ENCODE assay signal across 16 mouse cellular contexts in the genomic region with DNA sequence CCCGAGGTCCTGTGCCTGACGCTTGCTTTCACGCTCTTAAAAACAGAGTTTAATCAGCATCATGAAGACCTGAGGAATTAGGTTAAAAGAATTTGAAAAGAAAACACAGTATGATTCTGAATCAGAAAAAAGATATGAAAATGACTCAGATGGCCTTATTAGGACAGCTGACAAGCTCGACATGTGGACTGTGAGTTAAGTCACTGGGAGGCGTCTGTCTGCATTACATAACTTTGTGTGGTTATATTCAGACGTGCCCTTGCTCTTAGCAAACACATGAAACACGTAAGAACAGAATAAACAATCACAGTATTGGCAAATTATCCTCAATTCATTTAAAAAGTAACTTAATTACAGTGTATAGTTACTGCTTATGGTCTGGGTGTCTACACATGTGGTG. TPM values are rescaled to one million over a fixed set of nuclear protein-coding genes. Genes with fewer than 3 reads are reported as not detected.
A peak's percentile ranks its signal among the peaks of the same experiment; 100 is the strongest.
DNase-seq lines count a peak whose midpoint lies in the region; ATAC-seq and TF ChIP-seq lines count a peak whose summit lies in the region.
"Had no signal": no experiment of that assay in that cellular context is flagged by ENCODE, and none has a peak within 500 bp of the region (broad histone marks: within the 10 kb centered on the region; RNA-seq: fewer than 3 reads in every experiment).

No protein-coding gene starts in this region.

- H3K4me2 ChIP-seq in intestine, embryonic 15.5 days (replicated peaks), result no peak overlapping the region
- H3K4me2 ChIP-seq: heart, embryonic 12.5 days; liver, embryonic 13.5 days had no signal

- H3K36me3 ChIP-seq in intestine, embryonic 15.5 days, result no peaks in the 10 kb centered on the region
- H3K36me3 ChIP-seq in hindbrain, embryonic 10.5 days, result no peaks in the 10 kb centered on the region
- H3K36me3 ChIP-seq: heart, embryonic 12.5 days; liver, embryonic 13.5 days had no signal

- H3K4me1 ChIP-seq in intestine, embryonic 15.5 days (replicated peaks), result no peaks in the 10 kb centered on the region
- H3K4me1 ChIP-seq in hindbrain, embryonic 10.5 days (replicated peaks), result no peaks in the 10 kb centered on the region
- H3K4me1 ChIP-seq: heart, embryonic 12.5 days; liver, embryonic 13.5 days had no signal

- H3K4me3 ChIP-seq in layer of hippocampus, adult 2 months, result no peak overlapping the region
- H3K4me3 ChIP-seq in intestine, embryonic 15.5 days (replicated peaks), result no peak overlapping the region
- H3K4me3 ChIP-seq in hindbrain, embryonic 10.5 days, result no peak overlapping the region
- H3K4me3 ChIP-seq: erythroblast, embryonic 14.5 days; heart, embryonic 12.5 days; liver, embryonic 13.5 days had no signal

- H3K27me3 ChIP-seq in intestine, embryonic 15.5 days (replicated peaks), result no peaks in the 10 kb centered on the region
- H3K27me3 ChIP-seq in hindbrain, embryonic 10.5 days (ENCODE audit: insufficient read depth, poor library complexity, severe bottlenecking), result no peaks in the 10 kb centered on the region
- H3K27me3 ChIP-seq: heart, embryonic 12.5 days; liver, embryonic 13.5 days had no signal

- 48% methylated on average over 7 of the region's 7 CpGs for WGBS in intestine, embryonic 15.5 days
- 81% methylated on average over 7 of the region's 7 CpGs for WGBS in hindbrain, embryonic 10.5 days

- no peak for TF ChIP-seq CTCF in layer of hippocampus, adult 2 months (conservative IDR thresholded peaks at IDR 0.05)

- peak in 1 of 2 experiments; percentile 17 for DNase-seq in layer of hippocampus, adult 2 months (ENCODE audit: low spot score in 2 of 2)
- no peak for DNase-seq in layer of hippocampus, postnatal 25 days (ENCODE audit: extremely low spot score in 1 of 2, low spot score in 1 of 2)
- DNase-seq in 3T3-L1 (ENCODE audit: low read depth, low spot score) (peak; percentile 83), adipocyte (ENCODE audit: low spot score) (peak; percentile 70)
- DNase-seq in heart, adult 11 months, result no peak
- DNase-seq in hindbrain, embryonic 10.5 days (ENCODE audit: low spot score), result no peak
- no peak for DNase-seq in heart, postnatal 36 days
- DNase-seq: cerebellum, postnatal 14 days; heart, postnatal 4 days; liver, embryonic 13.5 days; thymus, postnatal 14 days had no signal

- no peak overlapping the region for H3K9ac ChIP-seq in intestine, embryonic 15.5 days
- H3K9ac ChIP-seq: heart, embryonic 12.5 days; liver, embryonic 13.5 days had no signal

- intact Hi-C loops in heart, postnatal 36 days (cut with DNase I), result no loop called here

- peak overlapping the region; percentile 43 for H3K27ac ChIP-seq in layer of hippocampus, adult 2 months
- H3K27ac ChIP-seq in intestine, embryonic 15.5 days, result no peak overlapping the region
- no peak overlapping the region for H3K27ac ChIP-seq in hindbrain, embryonic 10.5 days
- H3K27ac ChIP-seq: liver, embryonic 13.5 days had no signal

- no peaks in the 10 kb centered on the region for H3K9me3 ChIP-seq in intestine, embryonic 15.5 days
- H3K9me3 ChIP-seq in hindbrain, embryonic 10.5 days, result no peaks in the 10 kb centered on the region
- H3K9me3 ChIP-seq: heart, embryonic 12.5 days; liver, embryonic 13.5 days had no signal

- ATAC-seq in intestine, embryonic 15.5 days, result peak; percentile 66
- ATAC-seq: activated CD4-positive, CD25-positive, alpha-beta regulatory T cell, adult 4 months; CD4-positive, CD25-positive, alpha-beta regulatory T cell, adult 4 months had no signal

RNA-seq across cellular contexts. Expression of a gene that starts 16.0 kb away (rescaled TPM):
- total RNA-seq in layer of hippocampus, adult 2 months (2021), result 100 to 1,000 TPM; 173 to 185 TPM
- total RNA-seq in layer of hippocampus, postnatal 25 days (2021), result 100 to 1,000 TPM; 149 to 161 TPM
- 20.3 and 20.9 TPM in 2 replicates for polyA plus RNA-seq in intestine, embryonic 15.5 days (2015; fragmentation: Nextera tagmentation; extraction: Ambion mirVana)
- 15.6 and 15.8 TPM in 2 replicates for polyA plus RNA-seq in hindbrain, embryonic 10.5 days (2016; fragmentation: Nextera tagmentation; extraction: Ambion mirVana)
- total RNA-seq in heart, postnatal 36 days (2021), result 10 to 100 TPM; 28.7 to 29.9 TPM

Comparison
In these comparisons a context has a peak if more than half of its experiments do, and no peak if none do; other contexts are left out.
1. DNase-seq: peak in 3T3-L1 (single experiment) and adipocyte (single experiment); none in layer of hippocampus, postnatal 25 days (0 of 2), heart, adult 11 months (single experiment), hindbrain, embryonic 10.5 days (single experiment) and heart, postnatal 36 days (0 of 2).
2. RNA of a gene that starts 16.0 kb away (total RNA-seq): 173 to 185 TPM in layer of hippocampus, adult 2 months and 149 to 161 TPM in layer of hippocampus, postnatal 25 days; 28.7 to 29.9 TPM in heart, postnatal 36 days; every median in the first group is over 4 times any median in the second.